Mouse (Mus musculus) kidney, postnatal 0 days (tissue): ENCODE results near the gene Zfp13. TPM values are rescaled to one million over a fixed set of nuclear protein-coding genes. Genes with fewer than 3 reads are reported as not detected.
A peak's percentile ranks its signal among the peaks of the same experiment; 100 is the strongest.

ENCODE experiments used
- ATAC-seq: fragments of 200-750 bp; cut with Nextera tagmentation; replicated peaks from 2 replicates; pipeline ENCODE4 v1.8.0; 2017; ENCODE audit warnings: low read depth, moderate number of reproducible peaks, moderate TSS enrichment, moderate library complexity; ENCODE audit not compliant: low FRiP score
- DNase-seq: peaks from one replicate; pipeline ENCODE4 v3.0.0-alpha.2; 2016; ENCODE audit warnings: low spot score
- H3K27ac ChIP-seq: fragments of 300-500 bp; sonication (generic); 2 replicates; pipeline ENCODE4 v1.5.1; 2014; ENCODE audit warnings: mild to moderate bottlenecking
- H3K27me3 ChIP-seq: fragments of 300-500 bp; sonication (generic); 2 replicates; pipeline ENCODE4 v1.6.1; 2014; ENCODE audit warnings: low read length, mixed read lengths; ENCODE audit not compliant: insufficient read depth
- H3K36me3 ChIP-seq: fragments of 300-500 bp; sonication (generic); 2 replicates; pipeline ENCODE4 v1.6.1; 2014; ENCODE audit warnings: low read length, mixed read lengths; ENCODE audit not compliant: insufficient read depth
- H3K4me1 ChIP-seq: fragments of 300-500 bp; sonication (generic); replicated peaks from 2 replicates; pipeline ENCODE4 v1.6.1; 2014; ENCODE audit warnings: antibody characterized with exemption, low read length, mixed read lengths; ENCODE audit not compliant: insufficient read depth
- H3K4me2 ChIP-seq: fragments of 300-500 bp; sonication (generic); 2 replicates; pipeline ENCODE4 v1.6.1; 2014; ENCODE audit warnings: mild to moderate bottlenecking, low read length, moderate library complexity, mixed read lengths
- H3K4me3 ChIP-seq: fragments of 300-500 bp; sonication (generic); replicated peaks from 2 replicates; pipeline ENCODE4 v1.5.1; 2014; ENCODE audit warnings: low read depth, low read length
- H3K9ac ChIP-seq: fragments of 300-500 bp; sonication (generic); 2 replicates; pipeline ENCODE4 v1.6.1; 2014; ENCODE audit warnings: low read depth, low read length
- H3K9me3 ChIP-seq: fragments of 300-500 bp; sonication (generic); replicated peaks from 2 replicates; pipeline ENCODE4 v1.6.1; 2016; ENCODE audit warnings: low read length, inconsistent platforms, mixed read lengths
- CTCF ChIP-seq: IDR thresholded peaks from 2 replicates; pipeline ENCODE4 v1.5.1; 2016; ENCODE audit warnings: antibody characterized with exemption, low read depth, mild to moderate bottlenecking, moderate library complexity
- WGBS: fragments of 180-500 bp; shearing (Covaris S2); extraction: QIAGEN DNeasy Blood & Tissue Kit; methylation state at CpG from one replicate; pipeline ENCODE4 v1.1.7; 2014; 5-methylcytosine and 5-hydroxymethylcytosine counted together
- polyA plus RNA-seq: library from polyadenylated mRNA; unstranded; fragments of >200 nt; fragmentation: Nextera tagmentation; extraction: Ambion mirVana; gene quantifications from 2 replicates; pipeline ENCODE4 v1.2.1, GENCODE M21; 2015

Zfp13 gene
- polyA plus RNA-seq, 1 experiment from 2014 or later: 12.6 TPM

DNA sequence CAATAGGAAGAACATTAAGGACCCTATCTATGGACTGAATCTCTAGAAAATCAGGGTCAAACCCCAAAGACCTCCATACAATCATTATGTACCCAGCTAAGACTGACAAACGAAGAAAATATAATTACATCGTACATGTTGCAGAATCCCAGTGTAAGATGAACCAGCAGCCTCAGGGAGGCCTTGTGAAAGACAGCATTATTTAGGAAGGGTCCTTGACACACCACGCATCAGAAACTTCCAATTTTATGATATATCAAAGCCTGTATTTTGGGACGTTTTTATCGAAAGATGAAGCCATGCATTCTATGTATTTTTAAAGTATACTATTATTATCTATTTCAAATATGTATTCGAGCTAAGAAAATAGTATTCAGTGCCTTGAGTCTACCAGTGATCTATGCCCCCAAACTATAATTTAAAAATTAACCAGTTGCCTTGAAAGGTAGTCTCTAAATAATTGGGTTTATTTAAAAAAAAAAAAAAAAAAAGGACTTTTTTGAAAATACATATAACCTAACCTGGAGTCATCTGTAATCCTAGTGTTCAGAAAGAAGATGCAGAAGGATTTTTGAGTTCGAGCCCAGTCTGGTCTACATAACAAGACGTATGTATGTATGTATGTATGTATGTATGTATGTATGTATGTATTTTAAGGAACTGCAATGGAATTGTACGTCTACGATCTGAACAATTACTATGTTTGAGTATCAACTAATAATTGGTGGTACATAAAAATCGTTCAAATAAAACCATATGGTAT is 51.4 kb downstream of the Zfp13 start:
- Histone ChIP-seq H3K27ac (no peak overlapping the region), H3K27me3 (no peaks in the 10 kb centered on the region), H3K9ac (no peak overlapping the region), H3K4me3 (no peak overlapping the region), H3K4me1 (peaks cover 5% of the 10 kb centered on the region), H3K9me3 (no peaks in the 10 kb centered on the region), H3K36me3 (no peaks in the 10 kb centered on the region), H3K4me2 (peak overlapping the region; percentile 64)
- ATAC-seq (no peak), DNase-seq (no peak)
- 54% methylated on average over 11 of the region's 11 CpGs for WGBS
- TF ChIP-seq CTCF: no peak

DNA sequence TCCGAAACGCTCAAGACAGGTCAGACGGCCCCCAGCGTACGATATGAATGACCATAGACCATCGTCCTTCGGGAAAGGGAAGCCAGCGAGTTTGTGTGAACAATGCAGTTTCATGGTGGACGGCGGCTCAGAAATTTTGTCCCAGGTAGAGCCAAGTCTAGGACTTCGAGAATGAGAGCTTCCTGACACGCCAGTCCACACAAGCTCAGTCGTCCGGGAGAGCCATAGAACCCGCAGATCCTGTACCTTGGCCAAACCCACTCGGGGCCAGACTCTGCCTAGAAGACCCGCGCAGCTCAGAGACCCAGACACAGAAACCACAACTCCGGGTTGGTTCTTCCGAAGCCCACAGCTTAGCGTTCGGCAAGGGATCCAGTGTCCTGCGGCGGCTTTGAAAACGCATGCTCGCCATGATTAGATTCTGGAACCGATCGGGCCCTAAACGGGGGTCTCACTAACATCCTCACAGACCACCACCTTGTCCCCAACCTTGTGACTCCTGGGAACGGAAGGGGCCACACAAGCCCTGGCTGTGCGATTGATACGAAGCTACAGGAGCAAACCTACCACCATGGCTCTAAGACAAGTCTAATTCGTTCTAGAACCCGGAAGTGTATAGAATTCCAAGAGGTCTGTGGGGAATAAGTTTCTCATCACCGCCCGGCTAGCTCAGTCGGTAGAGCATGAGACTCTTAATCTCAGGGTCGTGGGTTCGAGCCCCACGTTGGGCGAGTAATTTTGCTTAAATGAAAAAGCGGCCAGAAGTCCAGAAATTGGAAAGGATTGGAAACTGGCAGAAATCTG is 52.4 kb downstream of the Zfp13 start:
- H3K4me1 ChIP-seq: peaks cover 8% of the 10 kb centered on the region
- peak; percentile 35 for ATAC-seq
- peak; percentile 91 for DNase-seq
- peak overlapping the region; percentile 90 for H3K27ac ChIP-seq
- under 1% methylated on average over 42 of the region's 42 CpGs for WGBS
- H3K36me3 ChIP-seq: no peaks in the 10 kb centered on the region
- peak overlapping the region; percentile 87 for H3K4me3 ChIP-seq
- no peaks in the 10 kb centered on the region for H3K9me3 ChIP-seq
- no peaks in the 10 kb centered on the region for H3K27me3 ChIP-seq
- H3K9ac ChIP-seq: peak overlapping the region; percentile 78
- peak overlapping the region; percentile 64 for H3K4me2 ChIP-seq
- TF ChIP-seq CTCF: no peak

DNA sequence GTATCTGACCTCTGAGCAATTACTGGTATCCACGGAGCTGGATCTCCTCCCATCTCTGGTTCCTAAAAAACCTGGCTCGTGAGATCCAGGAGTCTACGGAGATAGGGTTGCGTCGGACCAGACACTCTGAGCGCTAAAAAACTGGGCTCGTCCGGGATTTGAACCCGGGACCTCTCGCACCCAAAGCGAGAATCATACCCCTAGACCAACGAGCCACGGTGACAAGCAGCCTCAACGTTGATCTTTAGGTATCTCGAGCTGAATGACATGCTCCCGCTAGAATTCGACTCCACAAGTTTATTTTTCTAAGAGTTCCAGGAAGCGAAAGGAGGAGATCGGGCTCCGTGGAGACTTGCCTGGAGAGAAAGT is 53.0 kb downstream of the Zfp13 start:
- peak; percentile 55 for ATAC-seq
- Histone ChIP-seq H3K27me3 (no peaks in the 10 kb centered on the region), H3K9me3 (no peaks in the 10 kb centered on the region)

DNA sequence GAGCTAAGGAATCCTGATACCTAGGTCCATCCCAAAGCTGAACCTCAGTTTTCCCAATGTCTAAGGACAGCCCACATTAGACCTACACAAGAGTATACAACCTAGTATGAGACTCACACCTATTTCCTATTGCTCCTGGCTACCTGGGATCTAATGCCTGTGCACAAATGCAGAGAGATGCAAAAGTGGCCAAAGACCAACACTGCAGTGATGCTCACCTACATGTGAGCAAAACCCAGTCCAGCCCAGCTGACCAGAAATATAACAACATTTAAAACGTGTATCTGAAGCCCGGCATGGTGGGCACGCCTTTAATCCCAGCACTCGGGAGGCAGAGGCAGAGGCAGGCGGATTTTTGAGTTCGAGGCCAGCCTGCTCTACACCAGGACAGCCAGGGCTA is 53.4 kb downstream of the Zfp13 start:
- 29% methylated on average over 6 of the region's 6 CpGs for WGBS
- Histone ChIP-seq H3K27ac (no peak overlapping the region), H3K9ac (no peak overlapping the region), H3K4me3 (0 out of 2 replicates have a peak overlapping the region, but pooled peaks have one; percentile 87), H3K4me1 (peaks cover 8% of the 10 kb centered on the region), H3K9me3 (no peaks in the 10 kb centered on the region), H3K4me2 (0 out of 2 replicates have a peak overlapping the region, but pooled peaks have one; percentile 64), H3K27me3 (no peaks in the 10 kb centered on the region), H3K36me3 (no peaks in the 10 kb centered on the region)
- TF ChIP-seq CTCF: no peak
- DNase-seq: no peak
- no peak for ATAC-seq

More for the DNA sequence above, 53.0 kb downstream of the Zfp13 start:
- 1% methylated on average over 20 of the region's 20 CpGs for WGBS
- Histone ChIP-seq H3K27ac (peak overlapping the region; percentile 90), H3K9ac (peak overlapping the region; percentile 78), H3K36me3 (no peaks in the 10 kb centered on the region), H3K4me2 (peak overlapping the region; percentile 64), H3K4me3 (peak overlapping the region; percentile 87), H3K4me1 (peaks cover 8% of the 10 kb centered on the region)
- TF ChIP-seq CTCF: no peak
- DNase-seq: peak; percentile 82

DNA sequence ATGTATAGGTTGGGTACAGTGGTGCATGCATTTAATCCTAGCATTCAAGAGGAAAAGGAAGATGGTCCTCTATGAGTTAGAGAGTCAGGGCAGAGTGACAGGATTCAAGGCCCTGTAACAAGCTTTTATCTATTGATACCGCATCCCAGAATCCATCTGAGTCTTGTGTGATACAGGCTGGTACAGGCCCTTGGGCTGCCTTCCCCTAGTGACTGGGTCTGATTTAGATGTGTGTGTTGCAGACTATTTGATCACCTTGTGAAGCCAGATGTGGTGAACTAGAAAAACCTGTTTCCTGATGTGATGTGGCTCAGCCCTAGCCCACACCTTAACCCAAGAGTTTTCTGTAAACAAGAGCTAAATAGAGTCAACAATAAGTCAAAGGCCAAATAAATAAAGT is 54.5 kb downstream of the Zfp13 start:
- H3K27ac ChIP-seq: no peak overlapping the region
- H3K4me2 ChIP-seq: no peak overlapping the region
- no peak overlapping the region for H3K4me3 ChIP-seq
- no peak overlapping the region for H3K9ac ChIP-seq
- 89% methylated on average over 1 of the region's 1 CpGs for WGBS
- TF ChIP-seq CTCF: no peak
- H3K27me3 ChIP-seq: no peaks in the 10 kb centered on the region
- no peak for ATAC-seq
- H3K4me1 ChIP-seq: peaks cover 8% of the 10 kb centered on the region
- no peaks in the 10 kb centered on the region for H3K9me3 ChIP-seq
- no peak for DNase-seq
- H3K36me3 ChIP-seq: no peaks in the 10 kb centered on the region

DNA sequence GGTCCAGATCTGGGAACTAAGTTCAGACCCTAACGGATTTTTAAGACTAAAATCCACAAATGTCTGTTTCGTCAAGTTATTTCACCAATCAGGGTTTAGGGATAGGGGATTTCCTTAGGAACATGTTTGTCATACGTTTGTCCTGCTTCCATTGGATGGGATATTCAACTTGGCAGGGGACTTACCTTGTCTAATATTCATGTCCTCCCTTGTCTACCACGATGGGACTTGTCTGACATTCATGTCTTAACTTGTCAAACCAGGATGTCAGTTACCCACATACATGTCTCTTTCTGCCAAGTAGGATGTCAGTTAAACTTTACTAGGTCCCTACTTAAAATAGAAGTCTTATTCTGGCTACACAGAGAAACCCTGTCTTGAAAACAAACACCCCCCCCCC is 55.3 kb downstream of the Zfp13 start:
- 0 out of 2 replicates have a peak, but pooled peaks cover 5% of the 10 kb centered on the region for H3K27me3 ChIP-seq
- H3K27ac ChIP-seq: no peak overlapping the region
- ATAC-seq (no peak), DNase-seq (no peak)
- no peak for TF ChIP-seq CTCF
- H3K4me3 ChIP-seq: no peak overlapping the region
- H3K4me1 ChIP-seq: peaks cover 3% of the 10 kb centered on the region; the same call in 1 of the 2 replicates
- no peaks in the 10 kb centered on the region for H3K36me3 ChIP-seq
- no peak overlapping the region for H3K9ac ChIP-seq
- 70% methylated on average over 4 of the region's 4 CpGs for WGBS
- no peaks in the 10 kb centered on the region for H3K9me3 ChIP-seq
- no peak overlapping the region for H3K4me2 ChIP-seq
